Mouse (Mus musculus) stomach, embryonic 16.5 days (tissue): ENCODE results near the gene Peli1. TPM values are rescaled to one million over a fixed set of nuclear protein-coding genes. Genes with fewer than 3 reads are reported as not detected.

ENCODE experiments used
- ATAC-seq: fragments of 200-750 bp; cut with Nextera tagmentation; 2 replicates; pipeline ENCODE4 v1.8.0; 2017; ENCODE audit warnings: moderate number of reproducible peaks, moderate TSS enrichment; ENCODE audit not compliant: insufficient read depth, low FRiP score
- H3K27ac ChIP-seq: fragments of 300-500 bp; sonication (generic); 2 replicates; pipeline ENCODE4 v1.5.1; 2014; ENCODE audit warnings: low read length
- H3K27me3 ChIP-seq: fragments of 300-500 bp; sonication (generic); 2 replicates; pipeline ENCODE4 v1.6.1; 2014; ENCODE audit warnings: low read length, control low read depth, mixed read lengths; ENCODE audit not compliant: control insufficient read depth, insufficient read depth
- H3K36me3 ChIP-seq: fragments of 300-500 bp; sonication (generic); 2 replicates; pipeline ENCODE4 v1.6.1; 2014; ENCODE audit warnings: low read length; ENCODE audit not compliant: control insufficient read depth, insufficient read depth
- H3K4me1 ChIP-seq: fragments of 300-500 bp; sonication (generic); 2 replicates; pipeline ENCODE4 v1.6.1; 2014; ENCODE audit warnings: low read length, control low read depth, mixed read lengths; ENCODE audit not compliant: control insufficient read depth, insufficient read depth
- H3K4me2 ChIP-seq: fragments of 300-500 bp; sonication (generic); 2 replicates; pipeline ENCODE4 v1.6.1; 2014; ENCODE audit warnings: low read depth, low read length, mixed read lengths
- H3K4me3 ChIP-seq: fragments of 300-500 bp; sonication (generic); replicated peaks from 2 replicates; pipeline ENCODE4 v1.5.1; 2014; ENCODE audit warnings: mild to moderate bottlenecking, low read length
- H3K9ac ChIP-seq: fragments of 300-500 bp; sonication (generic); 2 replicates; pipeline ENCODE4 v1.6.1; 2014; ENCODE audit warnings: low read length
- H3K9me3 ChIP-seq: fragments of 300-500 bp; sonication (generic); replicated peaks from 2 replicates; pipeline ENCODE4 v1.6.1; 2016; ENCODE audit warnings: low read length, control low read depth; ENCODE audit not compliant: control insufficient read depth
- WGBS: fragments of 180-500 bp; shearing (Covaris S2); extraction: QIAGEN DNeasy Blood & Tissue Kit; methylation state at CpG from one replicate; pipeline ENCODE4 v1.1.7; 2014; 5-methylcytosine and 5-hydroxymethylcytosine counted together
- polyA plus RNA-seq: library from polyadenylated mRNA; unstranded; fragments of >200 nt; fragmentation: Nextera tagmentation; extraction: Ambion mirVana; gene quantifications from 2 replicates; pipeline ENCODE4 v1.2.1, GENCODE M21; 2015

Gene Peli1
- polyA plus RNA-seq, 1 experiment from 2014 or later, result 24.3 TPM

- no peak overlapping the region for H3K4me3 ChIP-seq
- no peak for ATAC-seq
- H3K36me3 ChIP-seq, result no peaks in the 10 kb centered on the region
- no peak overlapping the region for H3K4me2 ChIP-seq
- H3K9ac ChIP-seq, result no peak overlapping the region
- no peaks in the 10 kb centered on the region for H3K4me1 ChIP-seq
- 68% methylated on average over 2 of the region's 2 CpGs for WGBS
- H3K27ac ChIP-seq, result no peak overlapping the region
- no peaks in the 10 kb centered on the region for H3K27me3 ChIP-seq
- H3K9me3 ChIP-seq, result no peaks in the 10 kb centered on the region
Measured at GRCm38 (mm10) chr11:21122399-21122798, 31.3 kb downstream of the Peli1 start.

GRCm38 (mm10) chr11:21131692-21132091 lies 40.6 kb downstream of the Peli1 start:
- H3K4me2 ChIP-seq, result no peak overlapping the region
- no peak overlapping the region for H3K4me3 ChIP-seq
- 69% methylated on average over 2 of the region's 2 CpGs for WGBS
- 0 out of 2 replicates have a peak, but pooled peaks cover 5% of the 10 kb centered on the region for H3K36me3 ChIP-seq
- no peak for ATAC-seq
- H3K27ac ChIP-seq, result no peak overlapping the region
- no peaks in the 10 kb centered on the region for H3K27me3 ChIP-seq
- H3K4me1 ChIP-seq, result no peaks in the 10 kb centered on the region
- H3K9ac ChIP-seq, result no peak overlapping the region
- H3K9me3 ChIP-seq, result no peaks in the 10 kb centered on the region

GRCm38 (mm10) chr11:21134875-21135451 lies 43.9 kb downstream of the Peli1 start:
- WGBS, result 89% methylated on average over 2 of the region's 2 CpGs
- Histone ChIP-seq H3K4me3 (no peak overlapping the region), H3K9ac (no peak overlapping the region), H3K4me1 (no peaks in the 10 kb centered on the region), H3K36me3 (0 out of 2 replicates have a peak, but pooled peaks cover 8% of the 10 kb centered on the region), H3K27ac (no peak overlapping the region), H3K9me3 (no peaks in the 10 kb centered on the region), H3K27me3 (no peaks in the 10 kb centered on the region), H3K4me2 (no peak overlapping the region)
- ATAC-seq, result no peak

GRCm38 (mm10) chr11:21139453-21139852 lies 48.4 kb downstream of the Peli1 start:
- ATAC-seq, result no peak
- H3K27ac ChIP-seq, result no peak overlapping the region
- 94% methylated on average over 1 of the region's 1 CpGs for WGBS
- H3K27me3 ChIP-seq, result no peaks in the 10 kb centered on the region
- no peaks in the 10 kb centered on the region for H3K9me3 ChIP-seq
- H3K4me1 ChIP-seq, result no peaks in the 10 kb centered on the region
- H3K9ac ChIP-seq, result no peak overlapping the region
- H3K4me2 ChIP-seq, result no peak overlapping the region
- no peak overlapping the region for H3K4me3 ChIP-seq
- peaks cover 8% of the 10 kb centered on the region; the same call in 1 of the 2 replicates for H3K36me3 ChIP-seq

- H3K4me1 ChIP-seq, result no peaks in the 10 kb centered on the region
- H3K4me3 ChIP-seq, result no peak overlapping the region
- no peak overlapping the region for H3K9ac ChIP-seq
- WGBS, result 78% methylated on average over 7 of the region's 7 CpGs
- no peaks in the 10 kb centered on the region for H3K27me3 ChIP-seq
- peaks cover 4% of the 10 kb centered on the region; the same call in 1 of the 2 replicates for H3K36me3 ChIP-seq
- ATAC-seq, result no peak
- H3K27ac ChIP-seq, result no peak overlapping the region
- no peak overlapping the region for H3K4me2 ChIP-seq
- no peaks in the 10 kb centered on the region for H3K9me3 ChIP-seq
Measured at GRCm38 (mm10) chr11:21141242-21141641, 50.2 kb downstream of the Peli1 start.

GRCm38 (mm10) chr11:21141755-21142154 lies 50.7 kb downstream of the Peli1 start:
- Histone ChIP-seq H3K36me3 (peaks cover 3% of the 10 kb centered on the region; the same call in 1 of the 2 replicates), H3K4me1 (no peaks in the 10 kb centered on the region), H3K4me3 (no peak overlapping the region), H3K9me3 (no peaks in the 10 kb centered on the region), H3K4me2 (no peak overlapping the region), H3K27ac (no peak overlapping the region), H3K9ac (no peak overlapping the region), H3K27me3 (no peaks in the 10 kb centered on the region)
- ATAC-seq, result no peak
- 92% methylated on average over 4 of the region's 4 CpGs for WGBS

- WGBS, result 80% methylated on average over 4 of the region's 4 CpGs
- Histone ChIP-seq H3K9ac (no peak overlapping the region), H3K27me3 (no peaks in the 10 kb centered on the region), H3K9me3 (no peaks in the 10 kb centered on the region), H3K4me1 (no peaks in the 10 kb centered on the region), H3K4me3 (no peak overlapping the region), H3K4me2 (no peak overlapping the region), H3K27ac (no peak overlapping the region), H3K36me3 (peaks cover 11% of the 10 kb centered on the region)
- ATAC-seq, result no peak
Measured at GRCm38 (mm10) chr11:21149476-21149875, 58.4 kb downstream of the Peli1 start.

- Histone ChIP-seq H3K4me1 (no peaks in the 10 kb centered on the region), H3K9me3 (no peaks in the 10 kb centered on the region), H3K36me3 (peaks cover 11% of the 10 kb centered on the region), H3K27me3 (no peaks in the 10 kb centered on the region), H3K9ac (no peak overlapping the region), H3K27ac (no peak overlapping the region), H3K4me3 (no peak overlapping the region), H3K4me2 (no peak overlapping the region)
- no peak for ATAC-seq
- WGBS, result 87% methylated on average over 5 of the region's 5 CpGs
Measured at GRCm38 (mm10) chr11:21150316-21150715, 59.2 kb downstream of the Peli1 start.

GRCm38 (mm10) chr11:21151672-21152071 lies 60.6 kb downstream of the Peli1 start:
- Histone ChIP-seq H3K9ac (no peak overlapping the region), H3K36me3 (peaks cover 11% of the 10 kb centered on the region), H3K27ac (no peak overlapping the region), H3K4me2 (no peak overlapping the region), H3K4me3 (no peak overlapping the region), H3K9me3 (no peaks in the 10 kb centered on the region), H3K4me1 (no peaks in the 10 kb centered on the region), H3K27me3 (no peaks in the 10 kb centered on the region)
- WGBS, result 96% methylated on average over 1 of the region's 1 CpGs
- no peak for ATAC-seq
